Mouse (Mus musculus) thymus, adult 2 months (tissue): Measurements from ENCODE around the gene Adipor2.

Source experiments
- CTCF ChIP-seq: fragments of 200-500 bp; IDR thresholded peaks from 2 replicates; pipeline ENCODE4 v1.5.1; 2012; ENCODE audit warnings: mild to moderate bottlenecking, control low read depth, low read length, moderate library complexity, borderline replicate concordance; ENCODE audit not compliant: control insufficient read depth, poor library complexity, insufficient read depth; ENCODE audit errors: extremely low read depth
- POLR2A ChIP-seq: fragments of 200-500 bp; IDR thresholded peaks from 2 replicates; pipeline ENCODE4 v1.6.1; 2012; ENCODE audit warnings: mild to moderate bottlenecking, low read length, control low read depth, moderate library complexity; ENCODE audit not compliant: control insufficient read depth, poor library complexity, insufficient read depth; ENCODE audit errors: extremely low read depth

DNA sequence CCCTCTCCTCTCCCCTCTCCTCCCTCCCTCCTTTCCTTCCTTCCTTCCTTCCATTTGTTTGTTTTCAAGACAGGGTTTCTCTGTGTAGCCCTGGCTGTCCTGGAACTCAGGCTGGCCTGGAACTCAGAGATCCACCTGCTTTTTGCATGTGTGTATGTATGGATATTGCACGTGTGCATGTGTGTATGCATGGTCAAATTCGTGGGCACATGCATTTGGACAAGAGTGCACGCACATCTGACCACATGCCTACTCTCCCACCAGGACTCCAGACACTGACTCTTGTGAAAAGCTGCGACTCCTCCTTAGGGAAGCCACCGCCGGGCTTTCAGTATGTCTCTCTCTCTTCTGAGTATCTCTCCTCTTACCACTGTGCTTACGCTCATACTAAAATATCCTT is 317 bp upstream of the Adipor2 start:
- TF ChIP-seq CTCF (no peak), POLR2A (no peak)
